Mouse (Mus musculus): Measurements from ENCODE around the gene Gm15217.

- TF ChIP-seq CTCF (IDR thresholded peaks at IDR 0.05; ENCODE audit: control insufficient read depth, insufficient read depth, insufficient replicate concordance, low read depth, low read length) (no peak), POLR2A (IDR thresholded peaks at IDR 0.05; ENCODE audit: control insufficient read depth, low read depth, low read length) (no peak; the same call in 1 of the 2 replicates)
Observed at GRCm38 (mm10) chr14:46386478-46387356, 7.5 kb downstream of the Gm15217 start.
